Mouse (Mus musculus): ENCODE measurements around the gene Dennd1b. TPM values are rescaled to one million over a fixed set of nuclear protein-coding genes. Genes with fewer than 3 reads are reported as not detected.
A peak's percentile ranks its signal among the peaks of the same experiment; 100 is the strongest.

Gene Dennd1b
- 18.3 and 19.1 TPM in 2 replicates for polyA plus RNA-seq (2015; fragmentation: Nextera tagmentation; extraction: Ambion mirVana)

GRCm38 (mm10) chr1:138963161-138963867 lies at the start of gene Dennd1b:
Gene Dennd1b (plus strand): TSS chr1:138963435.
- no peaks in the 10 kb centered on the region for H3K27me3 ChIP-seq (replicated peaks; ENCODE audit: control insufficient read depth, insufficient read depth, low read length)
- H3K9me3 ChIP-seq (ENCODE audit: control insufficient read depth) = no peaks in the 10 kb centered on the region
- peak within 1 kb of the TSS; percentile 96 for H3K9ac ChIP-seq (ENCODE audit: low read depth, low read length)
- TF ChIP-seq CTCF (IDR thresholded peaks at IDR 0.05; ENCODE audit: low read depth) = 0 out of 2 replicates have a peak, but pooled peaks have one; percentile 29
- peak within 1 kb of the TSS; percentile 76 for H3K4me3 ChIP-seq (ENCODE audit: low read depth, low read length)
- H3K4me1 ChIP-seq (replicated peaks; ENCODE audit: control insufficient read depth, insufficient read depth, low read length) = peaks cover 17% of the 10 kb centered on the region; the same call in 1 of the 2 replicates
- H3K36me3 ChIP-seq (ENCODE audit: control insufficient read depth, insufficient read depth) = peaks cover 6% of the 10 kb centered on the region; the same call in 1 of the 2 replicates
- H3K4me2 ChIP-seq (replicated peaks; ENCODE audit: low read depth) = peak within 1 kb of the TSS; percentile 80
- WGBS = under 1% methylated on average over 40 of the region's 69 CpGs
- peak; percentile 76 for ATAC-seq
- peak within 1 kb of the TSS; percentile 96 for H3K27ac ChIP-seq (ENCODE audit: low read depth, low read length)

- TF ChIP-seq CTCF (IDR thresholded peaks at IDR 0.05; ENCODE audit: low read depth) = no peak
- H3K27ac ChIP-seq (ENCODE audit: low read depth, low read length) = no peak overlapping the region
- no peaks in the 10 kb centered on the region for H3K36me3 ChIP-seq (ENCODE audit: control insufficient read depth, insufficient read depth)
- 0 out of 2 replicates have a peak, but pooled peaks cover 3% of the 10 kb centered on the region for H3K4me1 ChIP-seq (replicated peaks; ENCODE audit: control insufficient read depth, insufficient read depth, low read length)
- no peak overlapping the region for H3K9ac ChIP-seq (ENCODE audit: low read depth, low read length)
- 92% methylated on average over 3 of the region's 3 CpGs for WGBS
- no peak overlapping the region for H3K4me3 ChIP-seq (ENCODE audit: low read depth, low read length)
- no peak for ATAC-seq
- H3K27me3 ChIP-seq (replicated peaks; ENCODE audit: control insufficient read depth, insufficient read depth, low read length) = no peaks in the 10 kb centered on the region
- no peak overlapping the region for H3K4me2 ChIP-seq (replicated peaks; ENCODE audit: low read depth)
- no peaks in the 10 kb centered on the region for H3K9me3 ChIP-seq (ENCODE audit: control insufficient read depth)
These were observed 47.6 kb upstream of the Dennd1b start for GRCm38 (mm10) chr1:138915596-138915995.

- H3K27me3 ChIP-seq (replicated peaks; ENCODE audit: control insufficient read depth, insufficient read depth, low read length) = no peaks in the 10 kb centered on the region
- TF ChIP-seq CTCF (IDR thresholded peaks at IDR 0.05; ENCODE audit: low read depth) = no peak
- H3K4me3 ChIP-seq (ENCODE audit: low read depth, low read length) = no peak overlapping the region
- H3K36me3 ChIP-seq (ENCODE audit: control insufficient read depth, insufficient read depth) = no peaks in the 10 kb centered on the region
- H3K9ac ChIP-seq (ENCODE audit: low read depth, low read length) = no peak overlapping the region
- no peak overlapping the region for H3K27ac ChIP-seq (ENCODE audit: low read depth, low read length)
- H3K4me2 ChIP-seq (replicated peaks; ENCODE audit: low read depth) = no peak overlapping the region
- H3K4me1 ChIP-seq (replicated peaks; ENCODE audit: control insufficient read depth, insufficient read depth, low read length) = no peaks in the 10 kb centered on the region
- no peaks in the 10 kb centered on the region for H3K9me3 ChIP-seq (ENCODE audit: control insufficient read depth)
- WGBS = 83% methylated on average over 5 of the region's 5 CpGs
- no peak for ATAC-seq
These were observed 43.6 kb upstream of the Dennd1b start for GRCm38 (mm10) chr1:138919601-138920000.

GRCm38 (mm10) chr1:138920082-138920481 lies 43.2 kb upstream of the Dennd1b start:
- 59% methylated on average over 3 of the region's 3 CpGs for WGBS
- H3K27me3 ChIP-seq (replicated peaks; ENCODE audit: control insufficient read depth, insufficient read depth, low read length) = no peaks in the 10 kb centered on the region
- no peaks in the 10 kb centered on the region for H3K36me3 ChIP-seq (ENCODE audit: control insufficient read depth, insufficient read depth)
- no peak for TF ChIP-seq CTCF (IDR thresholded peaks at IDR 0.05; ENCODE audit: low read depth)
- no peaks in the 10 kb centered on the region for H3K9me3 ChIP-seq (ENCODE audit: control insufficient read depth)
- no peak overlapping the region for H3K9ac ChIP-seq (ENCODE audit: low read depth, low read length)
- no peaks in the 10 kb centered on the region for H3K4me1 ChIP-seq (replicated peaks; ENCODE audit: control insufficient read depth, insufficient read depth, low read length)
- H3K4me3 ChIP-seq (ENCODE audit: low read depth, low read length) = no peak overlapping the region
- no peak overlapping the region for H3K27ac ChIP-seq (ENCODE audit: low read depth, low read length)
- no peak for ATAC-seq
- H3K4me2 ChIP-seq (replicated peaks; ENCODE audit: low read depth) = no peak overlapping the region

- no peak overlapping the region for H3K27ac ChIP-seq (ENCODE audit: low read depth, low read length)
- H3K36me3 ChIP-seq (ENCODE audit: control insufficient read depth, insufficient read depth) = no peaks in the 10 kb centered on the region
- no peaks in the 10 kb centered on the region for H3K9me3 ChIP-seq (ENCODE audit: control insufficient read depth)
- no peak for ATAC-seq
- no peaks in the 10 kb centered on the region for H3K27me3 ChIP-seq (replicated peaks; ENCODE audit: control insufficient read depth, insufficient read depth, low read length)
- no peak overlapping the region for H3K4me2 ChIP-seq (replicated peaks; ENCODE audit: low read depth)
- no peak overlapping the region for H3K4me3 ChIP-seq (ENCODE audit: low read depth, low read length)
- TF ChIP-seq CTCF (IDR thresholded peaks at IDR 0.05; ENCODE audit: low read depth) = no peak
- H3K9ac ChIP-seq (ENCODE audit: low read depth, low read length) = no peak overlapping the region
- 22% methylated on average over 1 of the region's 1 CpGs for WGBS
- no peaks in the 10 kb centered on the region for H3K4me1 ChIP-seq (replicated peaks; ENCODE audit: control insufficient read depth, insufficient read depth, low read length)
These were observed 42.4 kb upstream of the Dennd1b start for GRCm38 (mm10) chr1:138920799-138921198.

- no peak for TF ChIP-seq CTCF (IDR thresholded peaks at IDR 0.05; ENCODE audit: low read depth)
- 75% methylated on average over 6 of the region's 6 CpGs for WGBS
- H3K27ac ChIP-seq (ENCODE audit: low read depth, low read length) = no peak overlapping the region
- no peaks in the 10 kb centered on the region for H3K27me3 ChIP-seq (replicated peaks; ENCODE audit: control insufficient read depth, insufficient read depth, low read length)
- H3K4me2 ChIP-seq (replicated peaks; ENCODE audit: low read depth) = no peak overlapping the region
- no peaks in the 10 kb centered on the region for H3K4me1 ChIP-seq (replicated peaks; ENCODE audit: control insufficient read depth, insufficient read depth, low read length)
- no peak overlapping the region for H3K9ac ChIP-seq (ENCODE audit: low read depth, low read length)
- no peaks in the 10 kb centered on the region for H3K36me3 ChIP-seq (ENCODE audit: control insufficient read depth, insufficient read depth)
- H3K9me3 ChIP-seq (ENCODE audit: control insufficient read depth) = no peaks in the 10 kb centered on the region
- ATAC-seq = no peak
- H3K4me3 ChIP-seq (ENCODE audit: low read depth, low read length) = no peak overlapping the region
These were observed 40.3 kb upstream of the Dennd1b start for GRCm38 (mm10) chr1:138922886-138923285.
